Mouse (Mus musculus): ENCODE data around the gene Iqschfp.

DNA sequence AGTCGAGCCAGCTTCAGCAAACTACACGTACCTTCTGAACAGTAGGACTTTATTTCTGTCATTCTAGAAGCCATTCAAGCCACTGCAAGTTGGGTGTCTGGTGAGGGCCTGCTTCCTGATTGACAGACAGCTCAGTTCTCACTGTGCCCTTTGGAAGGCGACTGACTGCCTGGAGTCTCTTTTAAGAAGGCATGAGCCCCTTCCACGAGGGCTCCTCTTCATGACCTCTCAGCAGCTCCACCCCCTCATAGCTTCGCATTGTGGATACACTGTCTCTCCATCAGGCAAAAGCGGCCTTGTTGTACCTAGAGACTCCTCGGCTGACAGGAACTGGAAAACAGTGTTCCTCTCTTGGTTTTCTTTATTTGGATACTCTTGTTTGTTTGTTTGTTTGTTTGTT is 676.7 kb downstream of the Iqschfp start:
- TF ChIP-seq POLR2A (IDR thresholded peaks at IDR 0.05; ENCODE audit: control insufficient read depth, extremely low read depth, insufficient read depth, low read length, poor library complexity), result no peak
- no peak for TF ChIP-seq CTCF (IDR thresholded peaks at IDR 0.05; ENCODE audit: borderline replicate concordance, control insufficient read depth, extremely low read depth, insufficient read depth, low read length, poor library complexity)

All from thymus, adult 2 months (tissue).